Mouse (Mus musculus): ENCODE measurements at regions not wholly inside any gene's neighbourhood (a gene's known extent, or its start where the extent isn't known, plus 50 kb on each side); places are given as distances from the start of the nearest gene placed in this dataset.

DNA sequence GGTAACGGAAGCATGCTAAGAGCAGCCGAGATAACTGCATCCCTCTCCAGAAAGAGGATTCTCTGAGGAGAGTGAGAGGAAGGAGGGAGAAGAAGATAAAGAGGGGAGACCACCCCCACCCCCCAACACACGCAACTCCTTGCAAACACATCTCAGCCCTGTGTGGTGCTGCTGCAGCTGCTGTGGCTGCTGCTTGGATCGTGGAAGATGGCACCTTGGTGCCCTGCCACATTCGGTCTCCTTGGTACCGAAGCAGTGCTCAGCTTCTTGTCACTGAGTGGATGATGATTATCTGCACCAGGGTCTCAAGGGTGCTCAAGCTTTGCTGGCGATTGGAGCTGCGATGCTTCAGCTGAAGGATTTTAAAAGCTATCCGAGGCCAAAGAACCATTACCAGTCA, 204.7 kb downstream of the Bcl11a start:
- Histone ChIP-seq H3K9ac (ENCODE audit: low read length) (no peak overlapping the region), H3K9me3 (ENCODE audit: control insufficient read depth, low read length) (no peaks in the 10 kb centered on the region), H3K4me1 (replicated peaks; ENCODE audit: control insufficient read depth, insufficient read depth) (no peaks in the 10 kb centered on the region), H3K27ac (replicated peaks) (no peak overlapping the region), H3K27me3 (ENCODE audit: control insufficient read depth, insufficient read depth, low read length) (no peaks in the 10 kb centered on the region), H3K36me3 (ENCODE audit: control insufficient read depth, insufficient read depth, low read length) (no peaks in the 10 kb centered on the region), H3K4me3 (ENCODE audit: low read depth, low read length) (no peak overlapping the region), H3K4me2 (replicated peaks; ENCODE audit: low read depth) (no peak overlapping the region)
- ATAC-seq (ENCODE audit: low FRiP score, low TSS enrichment) (no peak), DNase-seq (ENCODE audit: low spot score) (no peak)
- TF ChIP-seq CTCF (IDR thresholded peaks at IDR 0.05; ENCODE audit: low read depth) (no peak), EP300 (optimal IDR thresholded peaks at IDR 0.05) (no peak)
- WGBS = 52% methylated on average over 9 of the region's 9 CpGs

GRCm38 (mm10) chr11:24286129-24287108, 208.6 kb downstream of the Bcl11a start:
- WGBS = 47% methylated on average over 18 of the region's 18 CpGs
- Histone ChIP-seq H3K4me3 (ENCODE audit: low read depth, low read length) (no peak overlapping the region), H3K9ac (ENCODE audit: low read length) (no peak overlapping the region), H3K4me1 (replicated peaks; ENCODE audit: control insufficient read depth, insufficient read depth) (no peaks in the 10 kb centered on the region), H3K9me3 (ENCODE audit: control insufficient read depth, low read length) (no peaks in the 10 kb centered on the region), H3K27me3 (ENCODE audit: control insufficient read depth, insufficient read depth, low read length) (no peaks in the 10 kb centered on the region), H3K4me2 (replicated peaks; ENCODE audit: low read depth) (no peak overlapping the region), H3K27ac (replicated peaks) (no peak overlapping the region), H3K36me3 (ENCODE audit: control insufficient read depth, insufficient read depth, low read length) (no peaks in the 10 kb centered on the region)
- TF ChIP-seq EP300 (optimal IDR thresholded peaks at IDR 0.05) (no peak), CTCF (IDR thresholded peaks at IDR 0.05; ENCODE audit: low read depth) (no peak)
- ATAC-seq (ENCODE audit: low FRiP score, low TSS enrichment) (peak; percentile 73; the same call in 1 of the 2 replicates), DNase-seq (ENCODE audit: low spot score) (peak; percentile 43)

GRCm38 (mm10) chr11:24293209-24293608, 215.4 kb downstream of the Bcl11a start:
- no peak overlapping the region for H3K9ac ChIP-seq (ENCODE audit: low read length)
- TF ChIP-seq CTCF (IDR thresholded peaks at IDR 0.05; ENCODE audit: low read depth) (no peak), EP300 (optimal IDR thresholded peaks at IDR 0.05) (no peak)
- DNase-seq (ENCODE audit: low spot score) = peak; percentile 61
- peaks cover 2% of the 10 kb centered on the region; the same call in 1 of the 2 replicates for H3K4me1 ChIP-seq (replicated peaks; ENCODE audit: control insufficient read depth, insufficient read depth)
- no peak overlapping the region for H3K27ac ChIP-seq (replicated peaks)
- no peaks in the 10 kb centered on the region for H3K27me3 ChIP-seq (ENCODE audit: control insufficient read depth, insufficient read depth, low read length)
- H3K4me3 ChIP-seq (ENCODE audit: low read depth, low read length) = no peak overlapping the region
- ATAC-seq (ENCODE audit: low FRiP score, low TSS enrichment) = peak; percentile 68
- H3K9me3 ChIP-seq (ENCODE audit: control insufficient read depth, low read length) = no peaks in the 10 kb centered on the region
- WGBS = 48% methylated on average over 3 of the region's 3 CpGs
- H3K4me2 ChIP-seq (replicated peaks; ENCODE audit: low read depth) = no peak overlapping the region
- no peaks in the 10 kb centered on the region for H3K36me3 ChIP-seq (ENCODE audit: control insufficient read depth, insufficient read depth, low read length)

- H3K4me1 ChIP-seq (replicated peaks; ENCODE audit: control insufficient read depth, insufficient read depth) = peaks cover 2% of the 10 kb centered on the region; the same call in 1 of the 2 replicates
- ATAC-seq (ENCODE audit: low FRiP score, low TSS enrichment) (no peak), DNase-seq (ENCODE audit: low spot score) (no peak)
- H3K27me3 ChIP-seq (ENCODE audit: control insufficient read depth, insufficient read depth, low read length) = no peaks in the 10 kb centered on the region
- 0 out of 2 replicates have a peak overlapping the region, but pooled peaks have one; percentile 58 for H3K27ac ChIP-seq (replicated peaks)
- no peaks in the 10 kb centered on the region for H3K9me3 ChIP-seq (ENCODE audit: control insufficient read depth, low read length)
- WGBS = 58% methylated on average over 7 of the region's 7 CpGs
- no peak for TF ChIP-seq CTCF (IDR thresholded peaks at IDR 0.05; ENCODE audit: low read depth)
- H3K9ac ChIP-seq (ENCODE audit: low read length) = no peak overlapping the region
- H3K4me2 ChIP-seq (replicated peaks; ENCODE audit: low read depth) = no peak overlapping the region
- H3K4me3 ChIP-seq (ENCODE audit: low read depth, low read length) = no peak overlapping the region
- H3K36me3 ChIP-seq (ENCODE audit: control insufficient read depth, insufficient read depth, low read length) = no peaks in the 10 kb centered on the region
Measured at GRCm38 (mm10) chr11:24293860-24294531, 216.1 kb downstream of the Bcl11a start.

- Histone ChIP-seq H3K27ac (replicated peaks) (peak overlapping the region; percentile 49), H3K36me3 (ENCODE audit: control insufficient read depth, insufficient read depth, low read length) (no peaks in the 10 kb centered on the region), H3K4me1 (replicated peaks; ENCODE audit: control insufficient read depth, insufficient read depth) (peaks cover 2% of the 10 kb centered on the region; the same call in 1 of the 2 replicates), H3K9ac (ENCODE audit: low read length) (no peak overlapping the region), H3K4me3 (ENCODE audit: low read depth, low read length) (no peak overlapping the region), H3K9me3 (ENCODE audit: control insufficient read depth, low read length) (no peaks in the 10 kb centered on the region), H3K27me3 (ENCODE audit: control insufficient read depth, insufficient read depth, low read length) (no peaks in the 10 kb centered on the region), H3K4me2 (replicated peaks; ENCODE audit: low read depth) (peak overlapping the region; percentile 27; the same call in 1 of the 2 replicates)
- DNase-seq (ENCODE audit: low spot score) = no peak
- peak; percentile 27; the same call in 1 of the 2 replicates for ATAC-seq (ENCODE audit: low FRiP score, low TSS enrichment)
- 19% methylated on average over 12 of the region's 12 CpGs for WGBS
- TF ChIP-seq EP300 (optimal IDR thresholded peaks at IDR 0.05) = no peak
- TF ChIP-seq CTCF (IDR thresholded peaks at IDR 0.05; ENCODE audit: low read depth) = no peak
Measured at GRCm38 (mm10) chr11:24296893-24297624, 219.2 kb downstream of the Bcl11a start.

All from stomach, postnatal 0 days (tissue).